Mouse (Mus musculus) embryonic facial prominence, embryonic 15.5 days (tissue): ENCODE measurements around the gene Atg16l1. TPM values are rescaled to one million over a fixed set of nuclear protein-coding genes. Genes with fewer than 3 reads are reported as not detected.

Source experiments
- ATAC-seq: fragments of 200-750 bp; cut with Nextera tagmentation; 2 replicates; pipeline ENCODE4 v1.8.0; 2017; ENCODE audit warnings: low read depth, moderate TSS enrichment; ENCODE audit not compliant: insufficient number of reproducible peaks, low FRiP score, low TSS enrichment
- H3K27ac ChIP-seq: fragments of 300-500 bp; sonication (generic); replicated peaks from 2 replicates; pipeline ENCODE4 v1.5.1; 2015; ENCODE audit warnings: mild to moderate bottlenecking, inconsistent platforms
- H3K27me3 ChIP-seq: fragments of 300-500 bp; sonication (generic); 2 replicates; pipeline ENCODE4 v1.6.1; 2015; ENCODE audit warnings: inconsistent platforms
- H3K36me3 ChIP-seq: fragments of 300-500 bp; sonication (generic); 2 replicates; pipeline ENCODE4 v1.6.1; 2015; ENCODE audit warnings: mild to moderate bottlenecking, inconsistent platforms
- H3K4me1 ChIP-seq: fragments of 300-500 bp; sonication (generic); 2 replicates; pipeline ENCODE4 v1.6.1; 2015; ENCODE audit warnings: inconsistent platforms
- H3K4me2 ChIP-seq: fragments of 300-500 bp; sonication (generic); replicated peaks from 2 replicates; pipeline ENCODE4 v1.6.1; 2015; ENCODE audit warnings: mild to moderate bottlenecking, inconsistent platforms
- H3K4me3 ChIP-seq: fragments of 300-500 bp; sonication (generic); replicated peaks from 2 replicates; pipeline ENCODE4 v1.5.1; 2015; ENCODE audit warnings: mild to moderate bottlenecking, inconsistent platforms
- H3K9ac ChIP-seq: fragments of 300-500 bp; sonication (generic); 2 replicates; pipeline ENCODE4 v1.6.1; 2015; ENCODE audit warnings: inconsistent platforms
- H3K9me3 ChIP-seq: fragments of 300-500 bp; sonication (generic); replicated peaks from 2 replicates; pipeline ENCODE4 v1.6.1; 2016; ENCODE audit warnings: inconsistent platforms
- WGBS: fragments of 180-500 bp; shearing (Covaris S2); methylation state at CpG from one replicate; pipeline ENCODE4 v1.1.7; 2015; 5-methylcytosine and 5-hydroxymethylcytosine counted together
- polyA plus RNA-seq: library from polyadenylated mRNA; unstranded; fragments of >200 nt; fragmentation: Nextera tagmentation; extraction: Ambion mirVana; gene quantifications from 2 replicates; pipeline ENCODE4 v1.2.1, GENCODE M21; 2015

Gene Atg16l1
- polyA plus RNA-seq, 1 experiment from 2014 or later = 31.3 TPM

DNA sequence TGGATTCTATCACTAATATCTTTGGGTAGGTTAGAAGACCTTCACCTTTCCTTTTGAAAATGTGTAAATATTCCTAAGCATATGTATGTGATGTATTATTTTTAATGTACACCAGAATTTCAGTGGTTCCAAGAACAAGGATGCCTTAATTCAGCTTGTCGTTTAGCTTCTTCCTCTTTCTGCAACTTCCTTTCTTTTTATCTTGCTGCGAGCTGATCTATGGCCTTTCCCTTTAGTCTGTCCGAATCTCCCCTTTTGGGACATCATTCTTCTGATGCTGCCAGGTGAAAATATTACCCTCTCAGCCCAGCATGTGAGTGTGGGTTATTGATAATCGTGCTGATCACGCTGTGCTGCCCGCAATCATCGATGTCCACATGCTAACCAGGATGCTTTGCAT lies 19.2 kb downstream of the Atg16l1 start:
- Histone ChIP-seq H3K4me2 (no peak overlapping the region), H3K9ac (no peak overlapping the region), H3K9me3 (no peaks in the 10 kb centered on the region), H3K27me3 (no peaks in the 10 kb centered on the region), H3K4me1 (no peaks in the 10 kb centered on the region), H3K4me3 (no peak overlapping the region), H3K27ac (no peak overlapping the region), H3K36me3 (peaks cover 95% of the 10 kb centered on the region)
- 92% methylated on average over 7 of the region's 7 CpGs for WGBS
- no peak for ATAC-seq

DNA sequence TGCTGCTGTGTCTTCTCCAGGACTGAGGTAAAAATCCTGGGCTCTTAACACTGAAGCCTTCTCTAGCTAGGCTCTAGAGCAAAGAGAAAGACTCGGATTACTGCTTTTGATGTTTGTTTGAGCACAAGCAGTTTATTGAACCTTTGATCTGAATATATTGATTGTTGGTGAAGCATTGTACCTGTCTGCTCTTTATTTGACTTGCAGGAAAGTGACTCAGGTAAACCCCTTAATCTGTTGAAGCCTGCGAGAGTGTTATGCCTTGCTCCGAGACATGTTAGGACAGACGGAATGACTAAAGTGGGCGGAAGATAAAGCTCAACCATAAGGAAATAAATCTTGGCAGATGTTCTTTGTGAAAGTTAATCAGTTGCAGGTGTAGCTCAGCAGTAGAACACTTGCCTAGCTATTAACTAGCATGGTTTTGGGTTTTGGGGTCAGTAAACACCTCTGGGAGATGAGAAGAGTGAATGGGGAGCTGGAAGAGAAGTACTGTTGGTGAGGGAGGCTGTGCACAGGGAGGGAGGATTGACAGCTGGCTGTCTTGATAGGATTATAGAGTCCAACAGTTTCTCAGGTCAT lies 23.6 kb downstream of the Atg16l1 start:
- no peak overlapping the region for H3K27ac ChIP-seq
- H3K4me2 ChIP-seq = no peak overlapping the region
- peaks cover 90% of the 10 kb centered on the region for H3K36me3 ChIP-seq
- H3K4me1 ChIP-seq = no peaks in the 10 kb centered on the region
- H3K9ac ChIP-seq = no peak overlapping the region
- H3K27me3 ChIP-seq = no peaks in the 10 kb centered on the region
- no peaks in the 10 kb centered on the region for H3K9me3 ChIP-seq
- H3K4me3 ChIP-seq = no peak overlapping the region
- no peak for ATAC-seq
- 35% methylated on average over 5 of the region's 5 CpGs for WGBS

- WGBS = 83% methylated on average over 8 of the region's 8 CpGs
- no peak overlapping the region for H3K4me2 ChIP-seq
- H3K9me3 ChIP-seq = no peaks in the 10 kb centered on the region
- no peaks in the 10 kb centered on the region for H3K27me3 ChIP-seq
- H3K4me3 ChIP-seq = no peak overlapping the region
- no peak for ATAC-seq
- no peaks in the 10 kb centered on the region for H3K4me1 ChIP-seq
- H3K9ac ChIP-seq = no peak overlapping the region
- H3K36me3 ChIP-seq = peaks cover 79% of the 10 kb centered on the region
- 0 out of 2 replicates have a peak overlapping the region, but pooled peaks have one; percentile 17 for H3K27ac ChIP-seq
Measured at GRCm38 (mm10) chr1:87785703-87786102, 30.0 kb downstream of the Atg16l1 start.

DNA sequence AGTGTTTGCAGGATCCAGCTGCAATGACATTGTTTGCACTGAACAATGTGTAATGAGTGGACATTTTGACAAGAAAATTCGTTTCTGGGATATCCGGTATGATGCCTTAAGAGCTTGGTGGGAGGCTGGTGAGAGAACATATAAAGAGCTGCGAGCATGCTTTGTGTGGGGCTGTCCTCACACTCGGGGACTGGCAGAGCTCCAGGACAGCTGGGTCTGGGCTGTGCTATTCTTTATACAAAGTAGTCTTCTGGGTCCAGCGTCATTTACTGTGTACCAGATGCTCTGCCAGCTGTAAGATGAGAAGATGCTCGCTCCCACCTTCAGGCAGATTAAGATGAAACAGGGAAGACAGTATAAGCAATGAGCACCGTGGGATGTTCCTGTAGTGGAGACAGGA lies 30.6 kb downstream of the Atg16l1 start:
- H3K4me1 ChIP-seq = no peaks in the 10 kb centered on the region
- no peak overlapping the region for H3K27ac ChIP-seq
- H3K27me3 ChIP-seq = no peaks in the 10 kb centered on the region
- WGBS = 63% methylated on average over 7 of the region's 7 CpGs
- no peak for ATAC-seq
- peaks cover 79% of the 10 kb centered on the region for H3K36me3 ChIP-seq
- H3K9ac ChIP-seq = no peak overlapping the region
- H3K4me3 ChIP-seq = no peak overlapping the region
- no peak overlapping the region for H3K4me2 ChIP-seq
- no peaks in the 10 kb centered on the region for H3K9me3 ChIP-seq

DNA sequence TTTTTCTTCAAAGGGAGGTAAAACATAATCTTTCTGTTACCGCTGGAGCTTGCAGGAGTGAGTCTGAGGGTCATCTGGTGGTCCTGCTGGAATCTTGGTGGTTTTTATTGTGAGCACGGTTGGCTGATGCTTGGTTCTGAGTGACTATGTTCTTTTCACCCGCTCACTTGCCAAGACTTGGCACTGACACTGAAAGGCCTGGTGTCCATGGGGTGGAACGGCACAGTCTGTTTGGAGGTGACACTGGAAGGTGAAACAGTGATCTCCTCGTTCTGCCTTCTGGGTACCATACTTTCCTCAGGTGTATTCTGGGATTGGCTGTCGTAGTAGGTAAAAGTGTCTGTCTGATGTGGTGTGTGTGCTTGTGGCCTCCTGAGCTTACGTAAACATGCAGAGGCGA lies 34.0 kb downstream of the Atg16l1 start:
- no peaks in the 10 kb centered on the region for H3K27me3 ChIP-seq
- ATAC-seq = no peak
- H3K4me1 ChIP-seq = no peaks in the 10 kb centered on the region
- no peak overlapping the region for H3K9ac ChIP-seq
- 84% methylated on average over 8 of the region's 8 CpGs for WGBS
- H3K9me3 ChIP-seq = no peaks in the 10 kb centered on the region
- no peak overlapping the region for H3K4me2 ChIP-seq
- H3K36me3 ChIP-seq = peaks cover 84% of the 10 kb centered on the region
- H3K27ac ChIP-seq = no peak overlapping the region
- no peak overlapping the region for H3K4me3 ChIP-seq

- H3K4me1 ChIP-seq = no peaks in the 10 kb centered on the region
- no peaks in the 10 kb centered on the region for H3K9me3 ChIP-seq
- H3K27ac ChIP-seq = no peak overlapping the region
- no peak for ATAC-seq
- 75% methylated on average over 4 of the region's 4 CpGs for WGBS
- peaks cover 58% of the 10 kb centered on the region for H3K36me3 ChIP-seq
- no peak overlapping the region for H3K9ac ChIP-seq
- no peak overlapping the region for H3K4me3 ChIP-seq
- H3K27me3 ChIP-seq = no peaks in the 10 kb centered on the region
- H3K4me2 ChIP-seq = no peak overlapping the region
Measured at GRCm38 (mm10) chr1:87792438-87793137, 36.9 kb downstream of the Atg16l1 start.

DNA sequence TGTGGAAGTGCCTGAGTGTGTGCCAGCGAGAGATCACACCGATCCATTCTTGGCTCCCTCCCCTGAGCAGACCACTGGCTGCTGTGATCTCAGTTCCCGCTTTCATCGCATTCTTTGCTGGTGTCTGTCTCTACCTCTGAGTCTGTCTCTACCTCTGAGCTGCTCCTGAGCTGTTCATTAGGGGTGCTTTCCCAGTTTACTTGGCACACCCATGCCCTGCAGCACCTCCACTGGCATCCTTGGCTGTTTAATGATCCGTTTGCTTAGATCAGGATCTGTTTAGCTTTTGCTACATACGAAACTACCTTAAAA lies 37.4 kb downstream of the Atg16l1 start:
- peaks cover 55% of the 10 kb centered on the region for H3K36me3 ChIP-seq
- H3K9me3 ChIP-seq = no peaks in the 10 kb centered on the region
- H3K9ac ChIP-seq = no peak overlapping the region
- no peaks in the 10 kb centered on the region for H3K27me3 ChIP-seq
- no peak overlapping the region for H3K4me3 ChIP-seq
- no peak overlapping the region for H3K4me2 ChIP-seq
- H3K27ac ChIP-seq = no peak overlapping the region
- no peak for ATAC-seq
- WGBS = 85% methylated on average over 6 of the region's 6 CpGs
- H3K4me1 ChIP-seq = no peaks in the 10 kb centered on the region

DNA sequence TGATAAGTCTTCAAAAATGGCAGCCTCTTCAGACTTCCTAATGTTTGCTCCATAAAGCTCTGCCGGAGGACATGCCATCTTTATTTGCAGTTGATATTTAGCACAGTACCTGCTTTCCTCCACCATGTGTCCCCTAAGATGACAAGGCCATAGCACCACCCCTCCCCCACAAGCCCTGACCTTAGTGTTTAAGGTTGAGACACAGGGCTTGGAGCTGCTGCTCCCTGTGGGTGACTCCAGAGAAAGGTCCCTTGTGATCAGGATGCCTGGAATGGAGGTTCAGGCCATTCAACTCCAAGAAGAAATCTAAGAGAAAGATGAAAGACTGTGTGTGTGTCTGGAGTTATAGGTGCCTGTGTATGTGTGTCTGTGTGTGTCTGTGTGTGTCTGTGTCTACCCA lies 42.0 kb downstream of the Atg16l1 start:
- H3K9ac ChIP-seq = no peak overlapping the region
- no peak overlapping the region for H3K4me2 ChIP-seq
- no peak for ATAC-seq
- H3K9me3 ChIP-seq = no peaks in the 10 kb centered on the region
- H3K4me1 ChIP-seq = no peaks in the 10 kb centered on the region
- H3K4me3 ChIP-seq = no peak overlapping the region
- H3K27ac ChIP-seq = no peak overlapping the region
- WGBS = 91% methylated on average over 1 of the region's 1 CpGs
- H3K27me3 ChIP-seq = no peaks in the 10 kb centered on the region
- H3K36me3 ChIP-seq = peaks cover 18% of the 10 kb centered on the region

DNA sequence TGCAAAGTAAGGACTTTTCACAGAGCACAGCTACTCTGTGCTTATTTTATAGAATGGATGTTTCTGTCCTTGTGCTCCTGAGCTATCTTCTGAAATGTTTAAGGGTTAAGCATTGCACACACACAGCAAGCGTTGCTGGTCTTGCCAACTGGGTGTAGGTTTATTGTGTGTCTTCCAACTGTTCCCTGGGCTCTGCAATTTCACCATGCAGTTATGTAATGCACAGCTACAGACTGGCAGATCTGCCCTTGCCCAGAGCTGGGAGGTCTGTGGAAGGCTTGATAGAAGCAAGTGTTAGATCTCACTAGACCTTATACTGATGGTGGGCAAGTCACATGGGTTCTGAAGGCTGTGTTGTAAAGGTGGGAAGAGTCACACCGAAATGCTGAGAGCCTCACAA lies 42.6 kb downstream of the Atg16l1 start:
- Histone ChIP-seq H3K36me3 (peaks cover 12% of the 10 kb centered on the region), H3K4me1 (no peaks in the 10 kb centered on the region), H3K27ac (no peak overlapping the region), H3K4me3 (no peak overlapping the region), H3K9ac (no peak overlapping the region), H3K27me3 (no peaks in the 10 kb centered on the region), H3K9me3 (no peaks in the 10 kb centered on the region), H3K4me2 (no peak overlapping the region)
- no peak for ATAC-seq
- 88% methylated on average over 2 of the region's 2 CpGs for WGBS

- no peaks in the 10 kb centered on the region for H3K36me3 ChIP-seq
- ATAC-seq = no peak
- WGBS = 57% methylated on average over 6 of the region's 6 CpGs
Measured at GRCm38 (mm10) chr1:87803576-87803975, 47.9 kb downstream of the Atg16l1 start, which contains the start of gene Sag. Gene Sag, plus strand, starts transcription at chr1:87803680.

GRCm38 (mm10) chr1:87807751-87808150 lies 52.1 kb downstream of the Atg16l1 start:
- 86% methylated on average over 1 of the region's 1 CpGs for WGBS
- ATAC-seq = no peak

More at GRCm38 (mm10) chr1:87803576-87803975, 47.9 kb downstream of the Atg16l1 start, which contains the start of gene Sag:
- no peak within 1 kb of the TSS for H3K4me3 ChIP-seq
- H3K9me3 ChIP-seq = no peaks in the 10 kb centered on the region
- H3K4me2 ChIP-seq = no peak within 1 kb of the TSS
- H3K27ac ChIP-seq = no peak within 1 kb of the TSS
- H3K9ac ChIP-seq = 0 out of 2 replicates have a peak within 1 kb of the TSS, but pooled peaks have one; percentile 1
- no peaks in the 10 kb centered on the region for H3K4me1 ChIP-seq
- H3K27me3 ChIP-seq = no peaks in the 10 kb centered on the region

GRCm38 (mm10) chr1:87811391-87811790 lies 55.7 kb downstream of the Atg16l1 start:
- H3K4me1 ChIP-seq = peaks cover 7% of the 10 kb centered on the region; the same call in 1 of the 2 replicates
- 81% methylated on average over 7 of the region's 7 CpGs for WGBS
- no peak for ATAC-seq
- no peaks in the 10 kb centered on the region for H3K27me3 ChIP-seq
- H3K4me3 ChIP-seq = no peak overlapping the region
- H3K27ac ChIP-seq = no peak overlapping the region
- H3K9me3 ChIP-seq = no peaks in the 10 kb centered on the region
- H3K4me2 ChIP-seq = no peak overlapping the region
- H3K36me3 ChIP-seq = no peaks in the 10 kb centered on the region
- H3K9ac ChIP-seq = no peak overlapping the region

More at GRCm38 (mm10) chr1:87807751-87808150, 52.1 kb downstream of the Atg16l1 start:
- Histone ChIP-seq H3K4me1 (no peaks in the 10 kb centered on the region), H3K9ac (no peak overlapping the region), H3K27ac (no peak overlapping the region), H3K9me3 (no peaks in the 10 kb centered on the region), H3K27me3 (no peaks in the 10 kb centered on the region), H3K36me3 (no peaks in the 10 kb centered on the region), H3K4me2 (no peak overlapping the region), H3K4me3 (no peak overlapping the region)
